Comparison of ENCODE assay signal across 32 mouse cellular contexts in the genomic region with DNA sequence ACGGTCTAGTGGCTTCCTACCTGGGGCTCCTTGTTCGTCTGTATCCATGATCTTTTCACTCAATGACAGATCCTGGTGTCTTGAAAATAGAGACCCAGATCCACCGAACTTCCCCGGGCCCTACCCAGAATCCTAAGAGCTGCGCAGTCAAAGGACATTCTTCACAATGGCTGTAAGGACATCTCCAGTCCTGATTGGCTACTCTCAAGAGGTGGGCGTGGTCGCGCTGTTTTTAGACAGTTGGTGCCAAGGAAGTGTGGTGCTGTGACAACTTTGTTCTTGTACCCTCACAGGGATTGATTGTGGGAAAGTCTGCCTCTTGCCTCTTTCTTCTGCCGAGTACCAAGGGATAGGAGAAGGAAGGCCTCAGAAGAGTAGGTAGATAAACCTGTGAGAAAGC. TPM values are rescaled to one million over a fixed set of nuclear protein-coding genes. Genes with fewer than 3 reads are reported as not detected.
DNase-seq lines count a peak whose midpoint lies in the region; ATAC-seq and TF ChIP-seq lines count a peak whose summit lies in the region.
"Had no signal": no experiment of that assay in that cellular context is flagged by ENCODE, and none has a peak within 500 bp of the region (broad histone marks: within the 10 kb centered on the region; RNA-seq: fewer than 3 reads in every experiment).

A gene (minus strand): TSS at position 126 of the 400 bp plus-strand sequence.

- H3K27ac ChIP-seq in ES-E14 (ENCODE audit: insufficient read depth, low read depth, low read length, poor library complexity, severe bottlenecking): no peak within 1 kb of the TSS
- H3K27ac ChIP-seq: embryonic facial prominence, embryonic 12.5 days; embryonic facial prominence, embryonic 15.5 days; gastrocnemius, adult 2 months; hindbrain, embryonic 12.5 days; hindbrain, embryonic 15.5 days had no signal

- in situ Hi-C loops in ES-E14 (cut with MboI; ENCODE audit: low sequenced_read_pairs in 2 of 2, unreplicated experiment in 2 of 2): no loop called here

- DNase-seq in ES-E14 (ENCODE audit: low read depth, low spot score) (peak; percentile 50), WW6 (ENCODE audit: low read depth, low spot score) (peak; percentile 26)
- DNase-seq in layer of hippocampus, adult 9-11 months: no peak
- DNase-seq in ovary, postnatal 10 days (ENCODE audit: low spot score): no peak
- DNase-seq: adrenal gland, postnatal 10 days; adrenal gland, postnatal 36 days; B cell, adult 2 months; cerebellum, adult 2 months; cerebellum, adult 9-11 months; cerebellum, postnatal 25 days; forebrain, postnatal 0 days; gastrocnemius, adult 2 months; gastrocnemius, postnatal 14 days; heart, adult 11 months had no signal

- 0 out of 2 replicates have a peak within 1 kb of the TSS, but pooled peaks have one; percentile 6 for H3K9ac ChIP-seq in ES-E14 (ENCODE audit: insufficient read depth, low read depth, low read length, poor library complexity, severe bottlenecking)
- H3K9ac ChIP-seq: embryonic facial prominence, embryonic 12.5 days; embryonic facial prominence, embryonic 15.5 days; forebrain, postnatal 0 days; hindbrain, embryonic 12.5 days; hindbrain, embryonic 15.5 days had no signal

- H3K36me3 ChIP-seq in E14TG2a.4 (ENCODE audit: insufficient read depth, low read length): no peaks in the 10 kb centered on the region
- no peaks in the 10 kb centered on the region for H3K36me3 ChIP-seq in ES-E14 (ENCODE audit: control insufficient read depth, insufficient read depth, low read length, poor library complexity, severe bottlenecking)
- H3K36me3 ChIP-seq: embryonic facial prominence, embryonic 12.5 days; embryonic facial prominence, embryonic 15.5 days; hindbrain, embryonic 12.5 days; hindbrain, embryonic 15.5 days had no signal

- H3K27me3 ChIP-seq in E14TG2a.4 (ENCODE audit: insufficient read depth, low read length): peaks cover 9% of the 10 kb centered on the region; the same call in 1 of the 2 replicates
- H3K27me3 ChIP-seq: embryonic facial prominence, embryonic 15.5 days had no signal

- H3K4me3 ChIP-seq in E14TG2a.4 (replicated peaks; ENCODE audit: low read length): peak within 1 kb of the TSS; percentile 47
- H3K4me3 ChIP-seq in ES-E14 (ENCODE audit: insufficient read depth in 1 of 2, low read depth in 1 of 2, low read length in 2 of 2, poor library complexity in 1 of 2, severe bottlenecking in 1 of 2): peak within 1 kb of the TSS in 1 of 2 experiments; percentile 32; a peak in 2 of 4 replicates
- H3K4me3 ChIP-seq: embryonic facial prominence, embryonic 12.5 days; embryonic facial prominence, embryonic 15.5 days; gastrocnemius, adult 2 months; hindbrain, embryonic 12.5 days; hindbrain, embryonic 15.5 days had no signal

- no peaks in the 10 kb centered on the region for H3K9me3 ChIP-seq in E14TG2a.4 (ENCODE audit: low read length)
- no peaks in the 10 kb centered on the region for H3K9me3 ChIP-seq in ES-E14 (ENCODE audit: control insufficient read depth, insufficient read depth, low read depth, low read length)
- H3K9me3 ChIP-seq: embryonic facial prominence, embryonic 12.5 days; embryonic facial prominence, embryonic 15.5 days; hindbrain, embryonic 12.5 days; hindbrain, embryonic 15.5 days had no signal

- H3K4me1 ChIP-seq in E14TG2a.4 (replicated peaks; ENCODE audit: low read depth, low read length) (peaks cover 14% of the 10 kb centered on the region), ES-E14 (ENCODE audit: control insufficient read depth in 2 of 2, insufficient read depth in 2 of 2, low read length in 2 of 2, poor library complexity in 1 of 2) (peaks cover 0 to 3% of the 10 kb centered on the region in 2 experiments; a peak in 1 of 4 replicates)
- H3K4me1 ChIP-seq: embryonic facial prominence, embryonic 12.5 days; embryonic facial prominence, embryonic 15.5 days; hindbrain, embryonic 12.5 days; hindbrain, embryonic 15.5 days had no signal

- no peak for ATAC-seq in CD4-positive, CD25-positive, alpha-beta regulatory T cell, adult 4 months
- ATAC-seq: activated CD4-positive, CD25-positive, alpha-beta regulatory T cell, adult 4 months; forebrain, embryonic 14.5 days; forebrain, postnatal 0 days; intestine, postnatal 0 days had no signal

- no peak for TF ChIP-seq CTCF in E14TG2a.4 (conservative IDR thresholded peaks at IDR 0.05; ENCODE audit: low read length)

TF ChIP-seq in ES-E14, 5 proteins besides CTCF, POLR2A, EP300 and RAD21:
- TF ChIP-seq CHD2 (IDR thresholded peaks at IDR 0.05; ENCODE audit: low read depth, low read length) (no peak), ZNF384 (IDR thresholded peaks at IDR 0.05; ENCODE audit: low read depth, low read length) (no peak), ZC3H11A (IDR thresholded peaks at IDR 0.05; ENCODE audit: borderline replicate concordance, low read depth, low read length) (no peak), MAFK (IDR thresholded peaks at IDR 0.05; ENCODE audit: insufficient read depth, low read depth, low read length) (no peak), HCFC1 (IDR thresholded peaks at IDR 0.05; ENCODE audit: borderline replicate concordance, insufficient read depth, low read length) (no peak)

RNA-seq across cellular contexts. Expression of the gene that starts here (rescaled TPM):
- 0.36 and 0.37 TPM in 2 replicates for total RNA-seq in ES-E14 (2012; rRNA removed)
- not detected for polyA plus RNA-seq in CD4-positive, CD25-positive, alpha-beta regulatory T cell, adult 4 months (2017; shearing (Covaris generic))
- total RNA-seq: adrenal gland, postnatal 10 days; adrenal gland, postnatal 36 days; common myeloid progenitor, adult 5-6 weeks; forebrain, postnatal 0 days; gastrocnemius, postnatal 4 days; hematopoietic stem cell, adult 5-6 weeks had no signal
- polyA plus RNA-seq: activated CD4-positive, CD25-positive, alpha-beta regulatory T cell, adult 4 months; cerebellum, adult 2 months; embryonic facial prominence, embryonic 12.5 days; embryonic facial prominence, embryonic 15.5 days; forebrain, embryonic 11.5 days; forebrain, embryonic 14.5 days; forebrain, postnatal 0 days; frontal cortex, adult 2 months; heart, embryonic 11.5 days; heart, embryonic 14.5 days; heart, postnatal 0 days; hindbrain, embryonic 12.5 days; hindbrain, embryonic 15.5 days; intestine, embryonic 14.5 days; intestine, postnatal 0 days had no signal

Comparison
In these comparisons a context has a peak if more than half of its experiments do, and no peak if none do; other contexts are left out.
1. Peak in DNase-seq and H3K9ac ChIP-seq in ES-E14; RNA of the gene not detected or under 1 TPM.